Mouse (Mus musculus): ENCODE measurements around the gene Prpf19. TPM values are rescaled to one million over a fixed set of nuclear protein-coding genes. Genes with fewer than 3 reads are reported as not detected.

The Prpf19 gene
- polyA plus RNA-seq, 1 experiment: 86.2 TPM

DNA sequence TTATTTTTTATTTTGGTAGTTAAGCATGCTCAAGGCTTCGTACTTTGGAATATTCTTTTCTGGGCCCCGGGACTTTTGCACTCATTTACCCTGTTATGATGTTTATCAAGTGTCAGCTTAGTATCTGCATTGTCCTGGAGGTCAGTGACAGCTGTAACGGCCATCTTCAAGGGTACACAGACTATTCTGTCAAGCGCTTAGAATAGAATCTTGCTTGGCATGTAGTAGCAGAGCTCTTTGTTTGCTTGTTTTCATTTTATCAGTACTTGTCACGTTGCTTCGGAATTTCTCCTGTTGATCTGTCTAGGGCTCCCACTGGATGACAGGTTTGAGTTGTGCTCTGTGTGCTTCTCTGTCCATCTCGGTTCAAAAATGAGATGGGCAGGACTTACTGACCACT lies 1.8 kb downstream of the Prpf19 start:
- Histone ChIP-seq H3K27ac (ENCODE audit: control insufficient read depth, insufficient read depth, low read depth, low read length) (no peak overlapping the region), H3K36me3 (ENCODE audit: control insufficient read depth, insufficient read depth, low read length) (peaks cover 8% of the 10 kb centered on the region), H3K4me1 (ENCODE audit: control insufficient read depth, insufficient read depth, low read length) (peaks cover 5% of the 10 kb centered on the region), H3K27me3 (ENCODE audit: control insufficient read depth, insufficient read depth, low read length) (no peaks in the 10 kb centered on the region), H3K4me3 (ENCODE audit: control insufficient read depth, low read depth, low read length) (no peak overlapping the region)
- no peak for TF ChIP-seq POLR2A (IDR thresholded peaks at IDR 0.05; ENCODE audit: control insufficient read depth, low read depth, low read length)
- TF ChIP-seq CTCF (IDR thresholded peaks at IDR 0.05; ENCODE audit: control insufficient read depth, insufficient read depth, insufficient replicate concordance, low read depth, low read length): no peak

DNA sequence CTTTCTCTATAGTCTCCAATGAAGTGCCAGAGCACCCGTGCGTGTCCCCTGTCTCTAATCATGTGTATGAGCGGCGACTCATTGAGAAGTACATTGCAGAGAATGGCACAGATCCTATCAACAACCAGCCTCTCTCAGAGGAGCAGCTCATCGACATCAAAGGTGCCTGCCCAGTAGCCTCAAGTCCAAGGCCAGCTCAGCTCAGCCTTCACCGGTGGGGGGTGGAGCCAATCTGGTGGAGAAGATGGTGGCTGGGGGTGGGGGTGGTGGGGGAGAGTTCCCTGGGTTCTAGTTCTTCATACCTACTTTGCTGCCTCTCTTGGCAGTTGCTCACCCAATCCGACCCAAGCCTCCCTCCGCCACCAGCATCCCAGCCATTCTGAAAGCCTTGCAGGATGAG lies 2.5 kb downstream of the Prpf19 start:
- Histone ChIP-seq H3K27ac (ENCODE audit: control insufficient read depth, insufficient read depth, low read depth, low read length) (no peak overlapping the region), H3K27me3 (ENCODE audit: control insufficient read depth, insufficient read depth, low read length) (no peaks in the 10 kb centered on the region), H3K4me1 (ENCODE audit: control insufficient read depth, insufficient read depth, low read length) (peaks cover 5% of the 10 kb centered on the region), H3K36me3 (ENCODE audit: control insufficient read depth, insufficient read depth, low read length) (peaks cover 11% of the 10 kb centered on the region), H3K4me3 (ENCODE audit: control insufficient read depth, low read depth, low read length) (no peak overlapping the region)
- no peak for TF ChIP-seq POLR2A (IDR thresholded peaks at IDR 0.05; ENCODE audit: control insufficient read depth, low read depth, low read length)
- no peak for TF ChIP-seq CTCF (IDR thresholded peaks at IDR 0.05; ENCODE audit: control insufficient read depth, insufficient read depth, insufficient replicate concordance, low read depth, low read length)

GRCm38 (mm10) chr19:10900315-10900714 lies 5.3 kb downstream of the Prpf19 start:
- H3K4me1 ChIP-seq (ENCODE audit: control insufficient read depth, insufficient read depth, low read length): peaks cover 5% of the 10 kb centered on the region
- H3K27ac ChIP-seq (ENCODE audit: control insufficient read depth, insufficient read depth, low read depth, low read length): no peak overlapping the region
- H3K36me3 ChIP-seq (ENCODE audit: control insufficient read depth, insufficient read depth, low read length): peaks cover 12% of the 10 kb centered on the region
- TF ChIP-seq CTCF (IDR thresholded peaks at IDR 0.05; ENCODE audit: control insufficient read depth, insufficient read depth, insufficient replicate concordance, low read depth, low read length): no peak
- no peak for TF ChIP-seq POLR2A (IDR thresholded peaks at IDR 0.05; ENCODE audit: control insufficient read depth, low read depth, low read length)
- H3K4me3 ChIP-seq (ENCODE audit: control insufficient read depth, low read depth, low read length): no peak overlapping the region
- H3K27me3 ChIP-seq (ENCODE audit: control insufficient read depth, insufficient read depth, low read length): no peaks in the 10 kb centered on the region

DNA sequence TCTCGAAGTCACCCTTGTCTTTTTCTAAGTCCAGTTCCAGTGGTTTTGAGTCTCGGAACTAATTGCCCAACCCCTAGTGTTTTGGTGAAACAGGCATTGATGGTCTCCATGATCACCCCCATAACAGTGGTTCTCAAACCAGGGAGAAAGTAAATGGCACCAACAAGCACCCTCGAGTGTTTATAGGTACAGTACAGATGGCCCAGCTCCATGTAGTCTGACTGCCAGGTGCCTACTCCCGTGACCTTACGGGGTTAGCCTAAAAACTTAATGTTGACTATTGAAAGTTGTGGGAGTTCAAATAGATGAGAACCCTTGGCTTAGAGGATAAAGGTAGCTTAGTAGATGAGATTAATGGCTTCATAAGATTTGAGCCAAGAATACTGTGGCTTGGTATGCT lies 6.0 kb downstream of the Prpf19 start:
- Histone ChIP-seq H3K4me1 (ENCODE audit: control insufficient read depth, insufficient read depth, low read length) (peaks cover under 1% of the 10 kb centered on the region), H3K27me3 (ENCODE audit: control insufficient read depth, insufficient read depth, low read length) (no peaks in the 10 kb centered on the region), H3K4me3 (ENCODE audit: control insufficient read depth, low read depth, low read length) (no peak overlapping the region), H3K27ac (ENCODE audit: control insufficient read depth, insufficient read depth, low read depth, low read length) (no peak overlapping the region), H3K36me3 (ENCODE audit: control insufficient read depth, insufficient read depth, low read length) (peaks cover 15% of the 10 kb centered on the region)
- no peak for TF ChIP-seq POLR2A (IDR thresholded peaks at IDR 0.05; ENCODE audit: control insufficient read depth, low read depth, low read length)

- peaks cover 4% of the 10 kb centered on the region for H3K4me1 ChIP-seq (ENCODE audit: control insufficient read depth, insufficient read depth, low read length)
- H3K27ac ChIP-seq (ENCODE audit: control insufficient read depth, insufficient read depth, low read depth, low read length): no peak overlapping the region
- TF ChIP-seq CTCF (IDR thresholded peaks at IDR 0.05; ENCODE audit: control insufficient read depth, insufficient read depth, insufficient replicate concordance, low read depth, low read length): no peak
- no peak for TF ChIP-seq POLR2A (IDR thresholded peaks at IDR 0.05; ENCODE audit: control insufficient read depth, low read depth, low read length)
- H3K4me3 ChIP-seq (ENCODE audit: control insufficient read depth, low read depth, low read length): no peak overlapping the region
- peaks cover 12% of the 10 kb centered on the region for H3K36me3 ChIP-seq (ENCODE audit: control insufficient read depth, insufficient read depth, low read length)
- no peaks in the 10 kb centered on the region for H3K27me3 ChIP-seq (ENCODE audit: control insufficient read depth, insufficient read depth, low read length)
Measured at GRCm38 (mm10) chr19:10904512-10904911, 9.5 kb downstream of the Prpf19 start.

GRCm38 (mm10) chr19:10904927-10905727 lies 10.1 kb downstream of the Prpf19 start:
- Histone ChIP-seq H3K4me3 (ENCODE audit: control insufficient read depth, low read depth, low read length) (no peak overlapping the region), H3K36me3 (ENCODE audit: control insufficient read depth, insufficient read depth, low read length) (peaks cover 10% of the 10 kb centered on the region), H3K27me3 (ENCODE audit: control insufficient read depth, insufficient read depth, low read length) (no peaks in the 10 kb centered on the region), H3K27ac (ENCODE audit: control insufficient read depth, insufficient read depth, low read depth, low read length) (peak overlapping the region; percentile 43), H3K4me1 (ENCODE audit: control insufficient read depth, insufficient read depth, low read length) (peaks cover 5% of the 10 kb centered on the region)
- TF ChIP-seq POLR2A (IDR thresholded peaks at IDR 0.05; ENCODE audit: control insufficient read depth, low read depth, low read length) (no peak), CTCF (IDR thresholded peaks at IDR 0.05; ENCODE audit: control insufficient read depth, insufficient read depth, insufficient replicate concordance, low read depth, low read length) (no peak)

GRCm38 (mm10) chr19:10905728-10906000 lies 10.6 kb downstream of the Prpf19 start:
- Histone ChIP-seq H3K27me3 (ENCODE audit: control insufficient read depth, insufficient read depth, low read length) (no peaks in the 10 kb centered on the region), H3K36me3 (ENCODE audit: control insufficient read depth, insufficient read depth, low read length) (peaks cover 7% of the 10 kb centered on the region), H3K4me3 (ENCODE audit: control insufficient read depth, low read depth, low read length) (no peak overlapping the region), H3K27ac (ENCODE audit: control insufficient read depth, insufficient read depth, low read depth, low read length) (peak overlapping the region; percentile 43), H3K4me1 (ENCODE audit: control insufficient read depth, insufficient read depth, low read length) (peaks cover 5% of the 10 kb centered on the region)
- no peak for TF ChIP-seq POLR2A (IDR thresholded peaks at IDR 0.05; ENCODE audit: control insufficient read depth, low read depth, low read length)
- TF ChIP-seq CTCF (IDR thresholded peaks at IDR 0.05; ENCODE audit: control insufficient read depth, insufficient read depth, insufficient replicate concordance, low read depth, low read length): no peak
